Mouse (Mus musculus) forebrain, postnatal 0 days (tissue): ENCODE results near the gene Mycbpap. TPM values are rescaled to one million over a fixed set of nuclear protein-coding genes. Genes with fewer than 3 reads are reported as not detected.
A peak's percentile ranks its signal among the peaks of the same experiment; 100 is the strongest.

Experiments used
- ATAC-seq: fragments of 200-750 bp; cut with Nextera tagmentation; 2 replicates; pipeline ENCODE4 v1.8.0; 2017; ENCODE audit warnings: mild to moderate bottlenecking, moderate library complexity
- DNase-seq: peaks from one replicate; pipeline ENCODE4 v3.0.0-alpha.2; 2015
- H3K27ac ChIP-seq: fragments of 300-500 bp; sonication (generic); 2 replicates; pipeline ENCODE4 v1.5.1; 2014; ENCODE audit warnings: low read depth, mild to moderate bottlenecking, antibody characterized with exemption, low read length, moderate library complexity, mixed read lengths
- H3K27me3 ChIP-seq: fragments of 300-500 bp; sonication (generic); 2 replicates; pipeline ENCODE4 v1.6.1; 2014; ENCODE audit warnings: mild to moderate bottlenecking, low read length, mixed read lengths; ENCODE audit not compliant: insufficient read depth
- H3K36me3 ChIP-seq: fragments of 300-500 bp; sonication (generic); 2 replicates; pipeline ENCODE4 v1.6.1; 2014; ENCODE audit warnings: mild to moderate bottlenecking, moderate library complexity; ENCODE audit not compliant: insufficient read depth
- H3K4me1 ChIP-seq: fragments of 300-500 bp; sonication (generic); 2 replicates; pipeline ENCODE4 v1.6.1; 2014; ENCODE audit warnings: antibody characterized with exemption; ENCODE audit not compliant: insufficient read depth
- H3K4me2 ChIP-seq: fragments of 300-500 bp; sonication (generic); 2 replicates; pipeline ENCODE4 v1.6.1; 2014; ENCODE audit warnings: low read depth, mild to moderate bottlenecking, moderate library complexity
- H3K4me3 ChIP-seq: fragments of 300-500 bp; sonication (generic); 2 replicates; pipeline ENCODE4 v1.5.1; 2014; ENCODE audit warnings: low read depth, low read length, mixed read lengths
- H3K9ac ChIP-seq: fragments of 300-500 bp; sonication (generic); 2 replicates; pipeline ENCODE4 v1.6.1; 2014; ENCODE audit warnings: mild to moderate bottlenecking
- H3K9me3 ChIP-seq: fragments of 300-500 bp; sonication (generic); 2 replicates; pipeline ENCODE4 v1.6.1; 2016; ENCODE audit warnings: low read length
- CTCF ChIP-seq: sonication (generic); IDR thresholded peaks from 2 replicates; pipeline ENCODE4 v1.5.1; 2016; ENCODE audit warnings: antibody characterized with exemption, control low read depth, low read depth
- WGBS: fragments of 180-500 bp; shearing (Covaris S2); extraction: QIAGEN DNeasy Blood & Tissue Kit; methylation state at CpG from one replicate; pipeline ENCODE4 v1.1.7; 2014; 5-methylcytosine and 5-hydroxymethylcytosine counted together
- polyA plus RNA-seq: library from polyadenylated mRNA; unstranded; fragments of >200 nt; fragmentation: Nextera tagmentation; extraction: Ambion mirVana; gene quantifications from 2 replicates; pipeline ENCODE4 v1.2.1, GENCODE M21; 2015
- total RNA-seq: library from RNA; depleted of rRNA; stranded (reverse); fragments of >200 nt; gene quantifications from 2 replicates; pipeline ENCODE4 v1.2.3, GENCODE M21; 2014

The Mycbpap gene
- total and polyA plus RNA-seq, 2 experiments from 2014 or later = 1.7 to 2.1 TPM

GRCm38 (mm10) chr11:94499661-94500152 is 21.8 kb downstream of the Mycbpap start, which contains the start of gene Epn3:
Gene Epn3, minus strand, starts transcription at chr11:94499974.
- Histone ChIP-seq H3K9me3 (no peaks in the 10 kb centered on the region), H3K4me2 (peak within 1 kb of the TSS; percentile 49), H3K4me1 (peaks cover 10% of the 10 kb centered on the region), H3K4me3 (peak within 1 kb of the TSS; percentile 24), H3K9ac (peak within 1 kb of the TSS; percentile 25; the same call in 1 of the 2 replicates), H3K36me3 (no peaks in the 10 kb centered on the region), H3K27me3 (peaks cover 3% of the 10 kb centered on the region; the same call in 1 of the 2 replicates), H3K27ac (no peak within 1 kb of the TSS)
- DNase-seq (no peak), ATAC-seq (no peak)
- WGBS = 3% methylated on average over 25 of the region's 26 CpGs
- no peak for TF ChIP-seq CTCF

- peaks cover 3% of the 10 kb centered on the region; the same call in 1 of the 2 replicates for H3K27me3 ChIP-seq
- TF ChIP-seq CTCF = no peak
- peak overlapping the region; percentile 49 for H3K4me2 ChIP-seq
- peak overlapping the region; percentile 25; the same call in 1 of the 2 replicates for H3K9ac ChIP-seq
- peaks cover 10% of the 10 kb centered on the region for H3K4me1 ChIP-seq
- no peak overlapping the region for H3K27ac ChIP-seq
- ATAC-seq (peak; percentile 78), DNase-seq (peak; percentile 45)
- 0 out of 2 replicates have a peak overlapping the region, but pooled peaks have one; percentile 24 for H3K4me3 ChIP-seq
- no peaks in the 10 kb centered on the region for H3K36me3 ChIP-seq
- no peaks in the 10 kb centered on the region for H3K9me3 ChIP-seq
- 18% methylated on average over 2 of the region's 2 CpGs for WGBS
These were observed 22.5 kb downstream of the Mycbpap start for GRCm38 (mm10) chr11:94499035-94499434.

- Histone ChIP-seq H3K27ac (no peak overlapping the region), H3K4me3 (no peak overlapping the region), H3K27me3 (peaks cover 3% of the 10 kb centered on the region; the same call in 1 of the 2 replicates), H3K36me3 (no peaks in the 10 kb centered on the region), H3K9me3 (no peaks in the 10 kb centered on the region), H3K4me1 (peaks cover 10% of the 10 kb centered on the region), H3K4me2 (peak overlapping the region; percentile 49), H3K9ac (no peak overlapping the region)
- 14% methylated on average over 19 of the region's 19 CpGs for WGBS
- DNase-seq (peak; percentile 56), ATAC-seq (peak; percentile 50)
- TF ChIP-seq CTCF = no peak
These were observed 23.2 kb downstream of the Mycbpap start for GRCm38 (mm10) chr11:94498093-94498996.

GRCm38 (mm10) chr11:94495415-94495814 is 26.1 kb downstream of the Mycbpap start:
- Histone ChIP-seq H3K9ac (no peak overlapping the region), H3K27ac (no peak overlapping the region), H3K9me3 (no peaks in the 10 kb centered on the region), H3K4me3 (no peak overlapping the region), H3K4me2 (no peak overlapping the region), H3K36me3 (no peaks in the 10 kb centered on the region), H3K4me1 (peaks cover 10% of the 10 kb centered on the region), H3K27me3 (peaks cover 3% of the 10 kb centered on the region; the same call in 1 of the 2 replicates)
- whole genome bisulfite sequencing = 78% methylated on average over 3 of the region's 3 CpGs
- ATAC-seq (no peak), DNase-seq (no peak)
- no peak for TF ChIP-seq CTCF

- 66% methylated on average over 7 of the region's 7 CpGs for WGBS
- Histone ChIP-seq H3K36me3 (no peaks in the 10 kb centered on the region), H3K9me3 (no peaks in the 10 kb centered on the region), H3K27ac (no peak overlapping the region), H3K4me1 (no peaks in the 10 kb centered on the region; the same call in 1 of the 2 replicates), H3K9ac (peak overlapping the region; percentile 71), H3K4me3 (peak overlapping the region; percentile 54), H3K4me2 (peak overlapping the region; percentile 74), H3K27me3 (no peaks in the 10 kb centered on the region)
- DNase-seq = no peak
- TF ChIP-seq CTCF = no peak
- no peak for ATAC-seq
These were observed 29.8 kb downstream of the Mycbpap start for GRCm38 (mm10) chr11:94491749-94492099.

GRCm38 (mm10) chr11:94491035-94491748 is 30.4 kb downstream of the Mycbpap start:
- Histone ChIP-seq H3K9ac (peak overlapping the region; percentile 71), H3K4me2 (peak overlapping the region; percentile 74), H3K27me3 (no peaks in the 10 kb centered on the region), H3K4me3 (peak overlapping the region; percentile 54), H3K27ac (0 out of 2 replicates have a peak overlapping the region, but pooled peaks have one; percentile 9), H3K36me3 (no peaks in the 10 kb centered on the region), H3K4me1 (no peaks in the 10 kb centered on the region; the same call in 1 of the 2 replicates), H3K9me3 (no peaks in the 10 kb centered on the region)
- TF ChIP-seq CTCF = no peak; the same call in 1 of the 2 replicates
- peak; percentile 79 for DNase-seq
- peak; percentile 81 for ATAC-seq
- 4% methylated on average over 54 of the region's 55 CpGs for whole genome bisulfite sequencing
